Mouse (Mus musculus) limb, embryonic 14.5 days (tissue): Measurements from ENCODE around the gene Capns1. TPM values are rescaled to one million over a fixed set of nuclear protein-coding genes. Genes with fewer than 3 reads are reported as not detected.

ENCODE experiments used
- ATAC-seq: fragments of 200-750 bp; cut with Nextera tagmentation; 2 replicates; pipeline ENCODE4 v1.8.0; 2017; ENCODE audit warnings: low read depth, moderate number of reproducible peaks, moderate TSS enrichment; ENCODE audit not compliant: low FRiP score
- DNase-seq: peaks from one replicate; pipeline ENCODE4 v3.0.0-alpha.2; 2015; ENCODE audit warnings: low spot score
- H3K27ac ChIP-seq: fragments of 300-500 bp; sonication (generic); replicated peaks from 2 replicates; pipeline ENCODE4 v1.5.1; 2014; ENCODE audit warnings: low read depth, mild to moderate bottlenecking, low read length, moderate library complexity, mixed read lengths
- H3K27me3 ChIP-seq: fragments of 300-500 bp; sonication (generic); 2 replicates; pipeline ENCODE4 v1.6.1; 2014; ENCODE audit warnings: low read length, mixed read lengths; ENCODE audit not compliant: control insufficient read depth, insufficient read depth
- H3K36me3 ChIP-seq: fragments of 300-500 bp; sonication (generic); 2 replicates; pipeline ENCODE4 v1.6.1; 2014; ENCODE audit warnings: mild to moderate bottlenecking, low read length, moderate library complexity, mixed read lengths; ENCODE audit not compliant: control insufficient read depth, insufficient read depth
- H3K4me1 ChIP-seq: fragments of 300-500 bp; sonication (generic); 2 replicates; pipeline ENCODE4 v1.6.1; 2014; ENCODE audit warnings: antibody characterized with exemption, low read length, mixed read lengths; ENCODE audit not compliant: control insufficient read depth, insufficient read depth
- H3K4me2 ChIP-seq: fragments of 300-500 bp; sonication (generic); replicated peaks from 2 replicates; pipeline ENCODE4 v1.6.1; 2014; ENCODE audit warnings: low read depth, mild to moderate bottlenecking, low read length, moderate library complexity; ENCODE audit not compliant: severe bottlenecking
- H3K4me3 ChIP-seq: fragments of 300-500 bp; sonication (generic); replicated peaks from 2 replicates; pipeline ENCODE4 v1.5.1; 2014; ENCODE audit warnings: low read length
- H3K9ac ChIP-seq: fragments of 300-500 bp; sonication (generic); 2 replicates; pipeline ENCODE4 v1.6.1; 2014; ENCODE audit warnings: mild to moderate bottlenecking, low read depth, low read length, moderate library complexity; ENCODE audit not compliant: severe bottlenecking
- H3K9me3 ChIP-seq: fragments of 300-500 bp; sonication (generic); 2 replicates; pipeline ENCODE4 v1.6.1; 2016; ENCODE audit warnings: low read length; ENCODE audit not compliant: control insufficient read depth
- POLR2A ChIP-seq: fragments of 200-500 bp; IDR thresholded peaks from 2 replicates; pipeline ENCODE4 v1.8.0; 2012; ENCODE audit warnings: inconsistent platforms, mild to moderate bottlenecking, moderate library complexity, borderline replicate concordance; ENCODE audit not compliant: insufficient read depth, insufficient read length; ENCODE audit errors: extremely low read depth
- WGBS: fragments of 180-500 bp; shearing (Covaris S2); extraction: QIAGEN DNeasy Blood & Tissue Kit; methylation state at CpG from one replicate; pipeline ENCODE4 v1.1.7; 2014; 5-methylcytosine and 5-hydroxymethylcytosine counted together
- polyA plus RNA-seq, 2 experiments: library from polyadenylated mRNA; depleted of rRNA in 1 of 2; stranded (reverse) in 1 of 2; unstranded in 1 of 2; fragments of >200 nt; fragmentation: Nextera tagmentation in 1 of 2; extraction: Ambion mirVana in 1 of 2; gene quantifications; 2 replicates each; pipeline versions ENCODE4 v1.2.1 to v1.2.3; 2012 to 2014

The Capns1 gene
- polyA plus RNA-seq, 2 experiments, result 117 to 392 TPM

DNA sequence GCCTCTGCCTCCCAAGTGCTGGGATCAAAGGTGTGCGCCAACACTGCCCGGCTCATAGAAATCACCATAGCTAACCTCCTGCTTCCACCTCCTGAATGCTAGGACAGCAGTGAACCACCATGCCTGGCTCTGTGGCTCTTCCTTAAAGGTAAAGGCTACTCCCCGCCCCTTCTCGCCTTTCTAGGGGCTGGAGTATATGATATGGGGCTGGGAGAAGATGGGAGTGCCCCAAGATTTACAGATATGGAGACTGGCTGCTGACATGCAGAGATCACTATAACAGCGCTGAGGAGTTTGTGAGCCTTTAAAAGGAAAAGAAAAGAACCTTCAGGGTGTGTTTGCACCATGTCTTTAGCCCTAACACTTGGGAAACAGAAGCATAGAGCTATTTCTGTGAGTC lies 23.6 kb upstream of the Capns1 start:
- no peak for TF ChIP-seq POLR2A
- Histone ChIP-seq H3K27me3 (no peaks in the 10 kb centered on the region), H3K9me3 (no peaks in the 10 kb centered on the region), H3K27ac (no peak overlapping the region), H3K4me1 (peaks cover 8% of the 10 kb centered on the region), H3K4me2 (no peak overlapping the region), H3K4me3 (no peak overlapping the region), H3K9ac (no peak overlapping the region), H3K36me3 (peaks cover 38% of the 10 kb centered on the region)
- ATAC-seq (no peak), DNase-seq (no peak)
- 88% methylated on average over 5 of the region's 5 CpGs for WGBS

DNA sequence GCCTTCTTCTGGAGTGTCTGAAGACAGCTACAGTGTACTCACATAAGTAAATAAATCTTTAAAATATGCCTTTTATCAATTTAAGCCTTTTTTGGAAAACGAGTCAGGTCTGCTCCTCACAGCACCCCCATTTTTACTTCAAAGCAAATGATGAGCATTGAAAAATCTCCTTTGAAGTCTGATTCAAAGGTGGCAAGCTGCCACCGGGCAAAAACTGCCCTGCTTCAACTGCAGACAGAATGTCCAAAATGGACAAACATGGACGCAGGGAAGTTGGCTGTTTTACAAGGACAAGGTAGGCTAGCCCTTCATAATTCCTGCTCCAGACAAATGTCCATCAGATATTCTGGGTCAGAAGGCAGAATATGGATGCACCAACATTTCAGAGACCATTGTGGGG lies 22.8 kb upstream of the Capns1 start:
- WGBS, result 85% methylated on average over 3 of the region's 3 CpGs
- no peak overlapping the region for H3K4me2 ChIP-seq
- DNase-seq (no peak), ATAC-seq (no peak)
- H3K4me1 ChIP-seq, result peaks cover 8% of the 10 kb centered on the region
- H3K27ac ChIP-seq, result no peak overlapping the region
- H3K36me3 ChIP-seq, result peaks cover 31% of the 10 kb centered on the region
- no peak overlapping the region for H3K4me3 ChIP-seq
- H3K9me3 ChIP-seq, result no peaks in the 10 kb centered on the region
- H3K9ac ChIP-seq, result no peak overlapping the region
- no peaks in the 10 kb centered on the region for H3K27me3 ChIP-seq
- no peak for TF ChIP-seq POLR2A

DNA sequence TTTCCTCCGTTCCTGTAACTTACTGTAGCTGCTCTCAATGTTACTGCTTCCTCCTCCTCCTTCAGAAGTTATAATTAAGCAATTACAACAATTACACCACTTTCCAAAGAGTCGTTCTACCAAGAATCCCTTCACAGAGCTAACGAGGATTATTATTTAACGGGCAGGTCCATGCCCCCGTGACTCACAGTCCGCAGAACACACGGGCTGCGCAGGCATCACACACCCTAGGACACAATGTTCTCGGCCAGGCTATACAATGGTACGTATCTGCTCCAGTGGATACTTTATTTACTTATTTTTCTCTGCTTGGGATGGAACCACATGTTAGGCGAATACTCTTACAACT lies 21.4 kb upstream of the Capns1 start:
- Histone ChIP-seq H3K4me2 (peak overlapping the region; percentile 75), H3K27me3 (no peaks in the 10 kb centered on the region), H3K4me3 (peak overlapping the region; percentile 43), H3K9ac (peak overlapping the region; percentile 55), H3K27ac (no peak overlapping the region), H3K4me1 (peaks cover 8% of the 10 kb centered on the region), H3K36me3 (peaks cover 18% of the 10 kb centered on the region), H3K9me3 (no peaks in the 10 kb centered on the region)
- TF ChIP-seq POLR2A, result no peak
- ATAC-seq, result no peak
- WGBS, result 15% methylated on average over 11 of the region's 11 CpGs
- no peak for DNase-seq

DNA sequence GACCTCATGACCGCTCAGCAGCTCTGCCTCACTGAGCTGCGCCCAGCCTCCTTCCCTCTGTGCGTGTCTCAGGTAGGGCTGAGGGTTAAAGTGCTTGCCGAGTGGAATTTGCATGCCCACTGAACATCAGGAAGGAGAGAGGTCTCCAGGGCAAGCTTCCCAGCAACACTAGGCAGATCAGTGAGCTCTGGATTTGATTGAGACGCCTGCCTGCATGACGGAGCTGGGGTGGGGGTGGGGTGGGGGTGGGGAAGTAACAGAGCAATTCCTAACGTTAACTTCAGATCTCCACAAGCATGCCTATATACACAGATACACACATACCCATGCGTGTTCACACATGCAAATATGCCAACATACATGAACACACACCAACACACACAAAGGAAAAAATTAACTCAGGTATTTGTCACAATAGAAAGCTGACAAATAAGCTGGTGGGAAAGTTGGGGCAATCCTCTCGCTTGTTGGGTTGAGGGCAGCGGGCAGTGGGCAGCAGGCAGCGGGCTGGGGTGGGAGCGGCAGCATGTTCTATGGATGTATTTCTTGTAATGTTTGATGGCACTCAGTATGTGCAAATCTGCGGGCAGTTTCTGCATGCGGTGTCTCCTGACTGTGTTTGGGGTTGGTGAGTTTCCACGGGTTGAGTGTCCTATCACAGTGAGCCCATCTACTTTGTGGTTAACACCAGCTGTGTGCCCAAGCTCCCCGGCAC lies 20.8 kb upstream of the Capns1 start:
- Histone ChIP-seq H3K27me3 (no peaks in the 10 kb centered on the region), H3K4me2 (peak overlapping the region; percentile 75), H3K9me3 (no peaks in the 10 kb centered on the region), H3K4me1 (peaks cover 8% of the 10 kb centered on the region), H3K36me3 (peaks cover 12% of the 10 kb centered on the region), H3K27ac (peak overlapping the region; percentile 61; the same call in 1 of the 2 replicates), H3K4me3 (peak overlapping the region; percentile 43), H3K9ac (peak overlapping the region; percentile 55)
- ATAC-seq, result peak; percentile 79
- WGBS, result 5% methylated on average over 16 of the region's 16 CpGs
- no peak for TF ChIP-seq POLR2A
- peak; percentile 60 for DNase-seq

DNA sequence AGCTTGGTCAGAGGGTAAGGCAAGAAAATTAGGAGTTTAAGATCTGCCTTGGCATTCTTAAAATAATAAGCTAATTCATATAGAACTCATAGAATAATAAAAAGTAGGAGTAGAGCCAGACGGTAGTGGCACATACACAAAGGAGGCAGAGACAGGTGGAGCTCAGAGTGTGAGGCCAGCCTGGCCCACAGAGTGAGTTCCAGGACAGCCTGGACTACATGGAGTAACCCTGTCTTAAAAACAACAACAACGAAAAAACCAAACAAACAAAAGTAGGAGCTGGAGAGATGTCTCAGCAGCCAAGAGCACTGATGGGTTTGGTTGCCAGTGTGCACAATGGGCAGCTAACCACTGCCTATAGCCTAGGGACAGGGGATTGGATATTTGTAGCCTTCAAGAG lies 18.7 kb upstream of the Capns1 start:
- Histone ChIP-seq H3K27me3 (no peaks in the 10 kb centered on the region), H3K4me2 (no peak overlapping the region), H3K9ac (no peak overlapping the region), H3K4me1 (peaks cover 8% of the 10 kb centered on the region), H3K27ac (no peak overlapping the region), H3K4me3 (no peak overlapping the region), H3K9me3 (no peaks in the 10 kb centered on the region), H3K36me3 (0 out of 2 replicates have a peak, but pooled peaks cover 2% of the 10 kb centered on the region)
- DNase-seq, result no peak
- TF ChIP-seq POLR2A, result no peak
- no peak for ATAC-seq
- WGBS, result 74% methylated on average over 2 of the region's 2 CpGs
